In genomic region chr4:68280903-68281302, GRCm38 (mm10) we compare ENCODE assay signal across 12 mouse cellular contexts.
"Had no signal": no experiment of that assay in that cellular context is flagged by ENCODE, and none has a peak within 500 bp of the region (broad histone marks: within the 10 kb centered on the region; RNA-seq: fewer than 3 reads in every experiment).

No protein-coding gene starts in this region.

- DNase-seq: retina, postnatal 1 day; right cerebral cortex, adult 18-20 months; right cerebral cortex, postnatal 14 days; right cerebral cortex, postnatal 25 days; right cerebral cortex, postnatal 4 days; spleen, adult 18-20 months; thymus, adult 18-20 months; thymus, adult 2 months; thymus, postnatal 14 days; thymus, postnatal 25 days; thymus, postnatal 36 days; thymus, postnatal 4 days had no signal
